Mouse (Mus musculus) heart, embryonic 12.5 days (tissue): ENCODE measurements at regions not wholly inside any gene's neighbourhood (a gene's known extent, or its start where the extent isn't known, plus 50 kb on each side); places are given as distances from the start of the nearest gene placed in this dataset.

Experiments
- ATAC-seq: fragments of 200-750 bp; cut with Nextera tagmentation; 2 replicates; pipeline ENCODE4 v1.8.0; 2017; ENCODE audit warnings: moderate TSS enrichment, moderate library complexity; ENCODE audit not compliant: insufficient number of reproducible peaks, low FRiP score
- H3K27ac ChIP-seq: fragments of 300-500 bp; sonication (generic); 2 replicates; pipeline ENCODE4 v1.5.1; 2016; ENCODE audit warnings: mild to moderate bottlenecking, moderate library complexity; ENCODE audit not compliant: poor library complexity, severe bottlenecking
- H3K27me3 ChIP-seq: fragments of 300-500 bp; sonication (generic); replicated peaks from 2 replicates; pipeline ENCODE4 v1.6.1; 2016; ENCODE audit warnings: mild to moderate bottlenecking, moderate library complexity
- H3K36me3 ChIP-seq: fragments of 300-500 bp; sonication (generic); 2 replicates; pipeline ENCODE4 v1.6.1; 2016; ENCODE audit warnings: mild to moderate bottlenecking, moderate library complexity
- H3K4me1 ChIP-seq: fragments of 300-500 bp; sonication (generic); replicated peaks from 2 replicates; pipeline ENCODE4 v1.6.1; 2016; ENCODE audit warnings: mild to moderate bottlenecking
- H3K4me2 ChIP-seq: fragments of 300-500 bp; sonication (generic); 2 replicates; pipeline ENCODE4 v1.6.1; 2016; ENCODE audit warnings: mild to moderate bottlenecking, moderate library complexity
- H3K4me3 ChIP-seq: fragments of 300-500 bp; sonication (generic); 2 replicates; pipeline ENCODE4 v1.5.1; 2016; ENCODE audit warnings: mild to moderate bottlenecking
- H3K9ac ChIP-seq: fragments of 300-500 bp; sonication (generic); 2 replicates; pipeline ENCODE4 v1.6.1; 2016; ENCODE audit warnings: mild to moderate bottlenecking, moderate library complexity
- H3K9me3 ChIP-seq: fragments of 300-500 bp; sonication (generic); replicated peaks from 2 replicates; pipeline ENCODE4 v1.6.1; 2016; ENCODE audit warnings: mild to moderate bottlenecking, moderate library complexity
- WGBS: fragments of 180-500 bp; shearing (Covaris S2); methylation state at CpG from one replicate; pipeline ENCODE4 v1.1.7; 2016; 5-methylcytosine and 5-hydroxymethylcytosine counted together

DNA sequence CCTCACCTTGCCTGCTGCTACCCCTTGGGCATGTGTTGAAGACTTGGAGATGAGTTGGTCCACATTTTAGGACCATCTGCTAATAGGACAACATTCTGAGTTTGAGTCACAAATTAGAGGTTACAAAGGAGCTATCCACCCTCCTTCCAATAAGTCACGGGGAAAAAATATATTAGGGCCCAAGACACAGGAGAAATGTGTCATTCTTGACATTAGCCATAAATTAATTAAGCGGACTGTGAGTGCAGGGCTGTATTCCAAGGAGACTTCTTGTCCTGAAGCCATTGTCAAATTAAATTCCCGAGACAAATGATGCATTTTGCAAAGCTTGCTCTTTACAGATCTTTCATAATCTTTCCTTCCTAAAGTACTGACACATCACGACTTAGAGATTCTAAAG is 79.2 kb downstream of the 1700020N01Rik start:
- no peak for ATAC-seq
- no peak overlapping the region for H3K9ac ChIP-seq
- H3K27me3 ChIP-seq = no peaks in the 10 kb centered on the region
- no peaks in the 10 kb centered on the region for H3K9me3 ChIP-seq
- WGBS = 82% methylated on average over 4 of the region's 4 CpGs
- no peaks in the 10 kb centered on the region for H3K36me3 ChIP-seq
- no peak overlapping the region for H3K4me2 ChIP-seq
- no peak overlapping the region for H3K4me3 ChIP-seq
- H3K4me1 ChIP-seq = peaks cover 15% of the 10 kb centered on the region
- H3K27ac ChIP-seq = no peak overlapping the region

DNA sequence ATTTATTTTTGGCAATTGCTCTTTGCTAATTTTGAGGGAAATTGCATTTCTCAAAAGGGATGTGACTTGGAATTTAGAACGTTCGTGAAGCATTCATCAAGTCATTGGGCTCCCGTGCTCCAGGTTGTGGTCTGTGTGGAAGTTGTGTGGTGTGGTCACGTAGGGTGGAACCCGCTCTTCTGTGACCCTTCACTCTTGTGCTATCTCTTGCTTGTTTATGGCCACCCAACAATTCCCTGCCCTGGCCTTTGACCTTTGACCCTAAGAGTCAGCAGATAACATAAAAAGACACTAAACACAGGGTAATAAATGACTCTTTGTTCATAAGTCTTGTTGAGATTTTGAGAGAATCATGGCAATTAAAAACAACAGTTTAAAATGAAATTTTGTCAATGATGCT is 79.7 kb downstream of the 1700020N01Rik start:
- Histone ChIP-seq H3K4me3 (no peak overlapping the region), H3K4me1 (peaks cover 15% of the 10 kb centered on the region), H3K27me3 (no peaks in the 10 kb centered on the region), H3K9ac (no peak overlapping the region), H3K27ac (no peak overlapping the region), H3K9me3 (no peaks in the 10 kb centered on the region), H3K36me3 (no peaks in the 10 kb centered on the region), H3K4me2 (no peak overlapping the region)
- no peak for ATAC-seq
- 58% methylated on average over 5 of the region's 5 CpGs for WGBS

- ATAC-seq = no peak
- WGBS = 37% methylated on average over 1 of the region's 1 CpGs
- Histone ChIP-seq H3K4me2 (no peak overlapping the region), H3K36me3 (no peaks in the 10 kb centered on the region), H3K9ac (no peak overlapping the region), H3K4me3 (no peak overlapping the region), H3K27me3 (no peaks in the 10 kb centered on the region), H3K27ac (no peak overlapping the region), H3K9me3 (no peaks in the 10 kb centered on the region), H3K4me1 (peaks cover 17% of the 10 kb centered on the region)
Observed at GRCm38 (mm10) chr10:21673831-21674230, 80.9 kb downstream of the 1700020N01Rik start.

DNA sequence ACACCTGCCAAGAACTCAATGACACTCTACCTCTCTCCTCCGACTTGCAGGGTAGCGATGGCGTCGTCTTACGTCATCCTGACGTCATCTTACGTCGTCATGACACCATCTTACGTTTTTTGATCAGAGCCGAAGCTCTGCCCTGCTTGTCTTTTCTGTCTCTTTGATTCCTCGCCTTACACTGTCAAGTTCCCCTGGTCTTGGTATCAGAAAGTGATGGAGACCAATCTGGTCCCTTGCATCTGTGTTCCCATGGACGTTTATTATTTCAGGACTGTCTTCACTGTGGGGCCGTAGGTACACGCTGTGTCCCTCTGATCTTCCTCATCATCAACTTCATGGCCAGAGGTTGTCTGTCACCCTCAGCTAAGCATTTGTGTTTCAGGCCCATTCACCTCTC is 82.8 kb downstream of the 1700020N01Rik start:
- no peak overlapping the region for H3K4me3 ChIP-seq
- no peaks in the 10 kb centered on the region for H3K9me3 ChIP-seq
- no peak for ATAC-seq
- H3K9ac ChIP-seq = no peak overlapping the region
- H3K4me1 ChIP-seq = peaks cover 19% of the 10 kb centered on the region
- H3K27me3 ChIP-seq = no peaks in the 10 kb centered on the region
- H3K27ac ChIP-seq = no peak overlapping the region
- no peak overlapping the region for H3K4me2 ChIP-seq
- H3K36me3 ChIP-seq = no peaks in the 10 kb centered on the region
- 86% methylated on average over 14 of the region's 14 CpGs for WGBS

- 93% methylated on average over 9 of the region's 9 CpGs for WGBS
- H3K27me3 ChIP-seq = no peaks in the 10 kb centered on the region
- H3K36me3 ChIP-seq = no peaks in the 10 kb centered on the region
- peaks cover 18% of the 10 kb centered on the region for H3K4me1 ChIP-seq
- H3K9ac ChIP-seq = no peak overlapping the region
- H3K4me2 ChIP-seq = no peak overlapping the region
- no peak overlapping the region for H3K4me3 ChIP-seq
- H3K9me3 ChIP-seq = no peaks in the 10 kb centered on the region
- no peak overlapping the region for H3K27ac ChIP-seq
- no peak for ATAC-seq
Observed at GRCm38 (mm10) chr10:21677911-21678310, 85.0 kb downstream of the 1700020N01Rik start.

DNA sequence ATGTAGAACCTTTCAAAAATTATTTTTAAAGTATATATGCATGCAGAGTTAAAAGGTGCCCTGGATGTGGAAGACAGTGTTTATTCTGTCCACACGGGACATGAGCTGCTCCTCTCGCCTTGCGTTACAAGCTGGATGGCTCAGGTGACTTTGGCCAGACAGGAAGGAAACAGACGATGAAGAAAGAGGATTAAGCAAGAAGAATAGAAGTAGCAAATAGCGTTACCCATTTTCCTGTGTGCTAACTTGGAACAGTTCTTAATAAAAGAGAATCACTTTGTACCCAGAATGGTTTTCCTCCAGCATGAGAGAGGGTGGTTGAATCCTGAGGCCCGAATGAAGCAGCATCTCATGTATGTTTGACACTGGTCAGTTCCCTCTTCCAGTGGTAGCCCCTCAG is 85.4 kb downstream of the 1700020N01Rik start:
- Histone ChIP-seq H3K4me1 (peaks cover 15% of the 10 kb centered on the region), H3K36me3 (no peaks in the 10 kb centered on the region), H3K9ac (no peak overlapping the region), H3K4me2 (no peak overlapping the region), H3K27ac (no peak overlapping the region), H3K27me3 (no peaks in the 10 kb centered on the region), H3K9me3 (no peaks in the 10 kb centered on the region), H3K4me3 (no peak overlapping the region)
- WGBS = 79% methylated on average over 6 of the region's 6 CpGs
- no peak for ATAC-seq

DNA sequence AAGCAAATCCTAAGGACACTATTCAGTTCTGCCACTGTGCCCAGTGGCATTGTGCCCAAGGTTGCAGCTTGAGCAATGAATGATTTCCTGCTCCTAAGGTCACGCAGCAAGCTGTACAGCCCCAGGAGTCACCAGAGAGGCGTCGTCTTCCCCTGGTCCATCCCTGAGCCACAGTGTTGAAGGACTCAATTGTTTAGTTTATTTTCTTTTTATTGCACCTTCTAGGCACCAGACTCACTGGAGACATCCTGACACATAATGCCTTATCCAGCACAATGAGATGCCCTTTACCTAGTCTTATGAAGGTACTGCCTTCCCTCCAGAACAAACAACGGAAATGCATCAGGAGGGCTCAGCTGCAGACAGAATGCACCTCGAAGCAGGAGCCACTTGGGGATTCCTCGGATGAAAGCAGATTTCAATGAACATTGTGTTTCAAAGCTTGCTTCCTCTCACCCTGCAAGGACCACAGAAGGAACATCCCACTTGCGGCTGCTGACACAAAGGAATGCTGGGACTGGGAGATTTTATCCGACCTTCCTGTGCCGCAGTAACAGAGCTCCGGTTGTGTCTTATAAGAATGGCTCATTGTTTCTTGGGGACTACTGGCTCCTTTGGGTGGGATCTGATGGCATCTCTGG is 86.0 kb downstream of the 1700020N01Rik start:
- ATAC-seq = no peak
- WGBS = 41% methylated on average over 10 of the region's 10 CpGs
- Histone ChIP-seq H3K27ac (no peak overlapping the region), H3K36me3 (no peaks in the 10 kb centered on the region), H3K9ac (no peak overlapping the region), H3K27me3 (no peaks in the 10 kb centered on the region), H3K4me3 (no peak overlapping the region), H3K9me3 (no peaks in the 10 kb centered on the region), H3K4me1 (peaks cover 15% of the 10 kb centered on the region), H3K4me2 (no peak overlapping the region)

GRCm38 (mm10) chr10:21680789-21681188 is 87.8 kb downstream of the 1700020N01Rik start:
- WGBS = 35% methylated on average over 4 of the region's 4 CpGs
- Histone ChIP-seq H3K27ac (no peak overlapping the region), H3K9me3 (no peaks in the 10 kb centered on the region), H3K27me3 (no peaks in the 10 kb centered on the region), H3K4me1 (peaks cover 30% of the 10 kb centered on the region), H3K36me3 (no peaks in the 10 kb centered on the region), H3K4me3 (no peak overlapping the region), H3K9ac (no peak overlapping the region), H3K4me2 (no peak overlapping the region)
- ATAC-seq = no peak

GRCm38 (mm10) chr10:21684286-21685013 is 91.5 kb downstream of the 1700020N01Rik start:
- Histone ChIP-seq H3K9ac (no peak overlapping the region), H3K4me1 (peaks cover 29% of the 10 kb centered on the region), H3K36me3 (no peaks in the 10 kb centered on the region), H3K27ac (0 out of 2 replicates have a peak overlapping the region, but pooled peaks have one; percentile 14), H3K27me3 (no peaks in the 10 kb centered on the region), H3K4me2 (no peak overlapping the region; the same call in 1 of the 2 replicates), H3K4me3 (no peak overlapping the region), H3K9me3 (no peaks in the 10 kb centered on the region)
- ATAC-seq = no peak
- WGBS = 32% methylated on average over 9 of the region's 9 CpGs

DNA sequence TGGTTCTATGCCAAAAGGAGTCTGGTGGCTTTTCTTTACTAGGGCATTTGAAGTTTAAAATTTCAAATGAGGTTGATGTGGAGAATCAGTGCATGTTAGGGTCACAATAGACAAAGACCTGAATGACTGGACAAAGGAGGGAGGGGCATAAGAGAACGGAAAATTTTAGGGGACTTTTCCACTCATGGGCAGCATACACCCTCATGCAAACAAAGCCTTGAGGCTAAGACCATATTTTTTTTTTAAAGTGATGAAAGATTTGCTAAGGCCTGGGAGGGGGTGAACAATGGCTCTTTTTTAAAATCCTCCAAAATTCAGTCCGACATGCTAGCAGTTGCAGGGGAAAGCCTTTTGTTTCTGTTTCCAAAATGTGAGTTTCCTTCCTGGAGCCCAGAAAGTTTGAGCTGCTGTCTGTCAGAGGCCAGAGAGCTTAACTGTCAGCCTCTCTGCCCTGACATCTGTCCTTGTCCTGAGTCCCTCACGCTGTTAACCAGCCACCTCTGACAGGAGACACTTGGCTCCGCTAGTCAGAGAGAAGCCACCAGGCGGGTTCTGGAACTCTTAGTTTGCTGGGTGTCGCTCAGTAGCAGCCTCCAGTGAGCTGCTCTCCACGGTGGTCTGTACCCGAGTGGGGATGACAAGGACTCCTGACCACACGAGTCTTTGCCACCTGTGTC is 92.3 kb downstream of the 1700020N01Rik start:
- Histone ChIP-seq H3K9ac (no peak overlapping the region), H3K4me2 (peak overlapping the region; percentile 37), H3K4me1 (peaks cover 34% of the 10 kb centered on the region), H3K9me3 (no peaks in the 10 kb centered on the region), H3K27ac (peak overlapping the region; percentile 54; the same call in 1 of the 2 replicates), H3K4me3 (no peak overlapping the region), H3K36me3 (no peaks in the 10 kb centered on the region), H3K27me3 (no peaks in the 10 kb centered on the region)
- no peak; the same call in 1 of the 2 replicates for ATAC-seq
- 14% methylated on average over 9 of the region's 9 CpGs for WGBS

DNA sequence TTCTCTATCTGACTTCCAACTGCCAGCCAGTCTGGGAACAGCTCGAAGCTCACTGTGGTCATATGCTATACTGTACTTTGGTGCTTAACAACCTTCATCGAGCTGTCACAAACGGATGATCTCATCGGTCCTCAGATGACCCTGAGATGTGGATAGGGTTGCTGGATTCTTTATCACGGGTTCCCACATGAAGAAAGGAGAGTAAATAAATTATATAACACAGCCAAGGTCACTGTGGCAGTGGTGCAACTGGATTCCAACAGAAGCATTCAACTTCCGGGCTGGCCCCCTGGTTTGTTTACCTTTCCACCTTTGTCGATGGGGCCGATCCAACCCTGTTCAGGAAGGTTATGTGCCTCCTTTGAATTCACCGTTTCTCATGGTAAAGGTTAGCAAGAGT is 93.1 kb downstream of the 1700020N01Rik start:
- Histone ChIP-seq H3K27ac (peak overlapping the region; percentile 51; the same call in 1 of the 2 replicates), H3K4me2 (peak overlapping the region; percentile 37; the same call in 1 of the 2 replicates), H3K27me3 (no peaks in the 10 kb centered on the region), H3K9ac (no peak overlapping the region), H3K9me3 (no peaks in the 10 kb centered on the region), H3K36me3 (no peaks in the 10 kb centered on the region), H3K4me3 (no peak overlapping the region), H3K4me1 (peaks cover 29% of the 10 kb centered on the region)
- 38% methylated on average over 9 of the region's 9 CpGs for WGBS
- peak; percentile 51; the same call in 1 of the 2 replicates for ATAC-seq
